Mouse (Mus musculus) myocyte (in vitro differentiated cells): Measurements from ENCODE around the gene Eif4a1.
"Not testable (repeated sequence)": the region's sequence is repeated elsewhere in the genome, so short reads cannot be mapped to it uniquely, and the experiment has no call there.

ENCODE experiments used
- E2F4 ChIP-seq: IDR thresholded peaks from one replicate; pipeline ENCODE4 v1.6.1; 2011; ENCODE audit warnings: mild to moderate bottlenecking, control low read depth, moderate library complexity; ENCODE audit not compliant: insufficient read depth
- POLR2A ChIP-seq: IDR thresholded peaks from one replicate; pipeline ENCODE4 v1.6.1; 2011; ENCODE audit warnings: low read depth, mild to moderate bottlenecking, control low read depth, moderate library complexity; ENCODE audit not compliant: insufficient read length
- USF1 ChIP-seq: IDR thresholded peaks from one replicate; pipeline ENCODE4 v1.6.1; 2011; ENCODE audit warnings: low read depth, mild to moderate bottlenecking, control low read depth, moderate library complexity

DNA sequence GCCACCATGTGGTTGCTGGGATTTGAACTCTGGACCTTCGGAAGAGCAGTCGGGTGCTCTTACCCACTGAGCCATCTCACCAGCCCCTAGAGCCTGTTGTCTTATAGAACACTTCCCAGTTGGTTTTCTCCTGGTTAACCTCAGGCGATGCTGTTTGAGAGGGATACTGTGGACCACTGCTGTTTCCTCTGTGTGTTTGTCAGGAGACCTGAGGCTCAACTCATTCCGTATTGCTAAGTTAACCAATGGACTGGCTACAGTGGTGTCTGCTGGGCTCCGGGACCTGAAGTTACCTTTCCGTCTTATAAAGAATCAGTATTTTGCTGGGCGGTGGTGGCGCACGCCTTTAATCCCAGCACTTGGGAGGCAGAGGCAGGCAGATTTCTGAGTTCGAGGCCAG is 30.7 kb upstream of the Eif4a1 start:
- TF ChIP-seq POLR2A, E2F4, USF1: not testable (repeated sequence)
